Mouse (Mus musculus) heart, embryonic 10.5 days (tissue): ENCODE measurements at regions not wholly inside any gene's neighbourhood (a gene's known extent, or its start where the extent isn't known, plus 50 kb on each side); places are given as distances from the start of the nearest gene placed in this dataset.
"Not testable (repeated sequence)": the region's sequence is repeated elsewhere in the genome, so short reads cannot be mapped to it uniquely, and the experiment has no call there.

Experiments
- DNase-seq: peaks from one replicate; pipeline ENCODE4 v3.0.0-alpha.2; 2017; ENCODE audit warnings: low spot score
- H3K27ac ChIP-seq: fragments of 300-500 bp; sonication (generic); 2 replicates; pipeline ENCODE4 v1.5.1; 2016; ENCODE audit warnings: mild to moderate bottlenecking
- H3K27me3 ChIP-seq: fragments of 300-500 bp; sonication (generic); 2 replicates; pipeline ENCODE4 v1.6.1; 2016; ENCODE audit warnings: mild to moderate bottlenecking; ENCODE audit not compliant: poor library complexity, insufficient read depth, severe bottlenecking
- H3K36me3 ChIP-seq: fragments of 300-500 bp; sonication (generic); 2 replicates; pipeline ENCODE4 v1.6.1; 2016; ENCODE audit warnings: mild to moderate bottlenecking, moderate library complexity
- H3K4me1 ChIP-seq: fragments of 300-500 bp; sonication (generic); 2 replicates; pipeline ENCODE4 v1.6.1; 2016; ENCODE audit warnings: mild to moderate bottlenecking
- H3K4me3 ChIP-seq: fragments of 300-500 bp; sonication (generic); 2 replicates; pipeline ENCODE4 v1.5.1; 2016; ENCODE audit warnings: mild to moderate bottlenecking, moderate library complexity
- H3K9me3 ChIP-seq: fragments of 300-500 bp; sonication (generic); 2 replicates; pipeline ENCODE4 v1.6.1; 2016; ENCODE audit warnings: mild to moderate bottlenecking, moderate library complexity
- WGBS: fragments of 180-500 bp; shearing (Covaris S2); methylation state at CpG from one replicate; pipeline ENCODE4 v1.1.7; 2016; 5-methylcytosine and 5-hydroxymethylcytosine counted together

DNA sequence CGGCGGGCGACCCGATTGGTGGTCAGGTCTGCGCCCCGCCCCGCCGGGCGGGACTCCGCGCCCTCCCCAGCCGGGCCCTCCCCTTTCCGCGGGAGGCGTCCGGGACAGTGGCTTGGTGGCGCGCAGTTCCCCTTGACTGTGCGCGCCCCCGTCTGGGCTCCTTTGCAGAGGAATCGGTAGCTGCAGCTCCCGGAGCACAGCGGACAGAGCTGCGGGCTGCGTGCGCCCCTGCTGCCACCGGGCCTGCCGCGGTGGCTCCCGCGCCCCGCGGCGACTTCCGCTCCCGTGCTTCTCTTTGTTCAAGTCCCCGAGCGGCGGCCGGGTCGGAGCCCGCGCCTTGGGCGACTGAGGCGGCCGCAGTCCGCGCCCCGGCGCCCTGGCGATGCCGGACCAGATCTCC is 566.6 kb upstream of the Gm21863 start:
- not testable (repeated sequence) for H3K27ac ChIP-seq, H3K4me1 ChIP-seq, H3K36me3 ChIP-seq, H3K27me3 ChIP-seq, H3K9me3 ChIP-seq
- DNase-seq = peak; percentile 42
- under 1% methylated on average over 40 of the region's 53 CpGs for WGBS
- peak overlapping the region; percentile 47 for H3K4me3 ChIP-seq
